Mouse (Mus musculus): ENCODE data around the gene Ptprf. TPM values are rescaled to one million over a fixed set of nuclear protein-coding genes. Genes with fewer than 3 reads are reported as not detected.

Gene Ptprf
- polyA plus RNA-seq (2016; fragmentation: Nextera tagmentation; extraction: Ambion mirVana) = 88.2 and 95.5 TPM in 2 replicates

- Histone ChIP-seq H3K36me3 (replicated peaks) (peaks cover 31% of the 10 kb centered on the region), H3K27me3 (replicated peaks; ENCODE audit: low read depth, poor library complexity, severe bottlenecking) (peaks cover 17% of the 10 kb centered on the region), H3K9me3 (no peaks in the 10 kb centered on the region), H3K4me1 (peaks cover 57% of the 10 kb centered on the region), H3K4me3 (peak within 1 kb of the TSS; percentile 96), H3K27ac (replicated peaks) (peak within 1 kb of the TSS; percentile 97)
- WGBS = 2% methylated on average over 49 of the region's 50 CpGs
- peak; percentile 91 for DNase-seq (ENCODE audit: low spot score)
Observed at GRCm38 (mm10) chr4:118291231-118291630, at the start of gene Ptprf. Gene Ptprf (minus strand): TSS chr4:118291405.

DNA sequence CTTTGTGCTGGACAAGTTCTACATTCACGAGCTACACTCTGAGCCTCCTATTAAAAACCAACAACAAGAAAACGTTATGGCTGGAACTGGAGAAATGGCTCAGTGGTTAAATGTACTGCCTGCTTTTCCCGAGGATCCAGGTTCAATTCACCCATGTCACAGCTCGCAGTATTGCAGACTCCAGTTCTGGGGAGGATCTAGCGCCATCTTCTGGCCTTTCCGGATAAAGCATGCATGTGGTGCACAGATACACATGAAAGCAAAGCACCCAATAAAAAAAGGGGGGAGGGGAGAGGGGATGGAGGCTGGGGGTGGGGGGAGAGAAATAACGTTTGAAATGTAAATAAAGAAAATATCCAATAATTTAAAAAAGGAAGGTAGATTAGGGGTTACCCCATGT is 45.5 kb upstream of the Ptprf start:
- 15% methylated on average over 7 of the region's 7 CpGs for WGBS
- DNase-seq (ENCODE audit: low spot score) = peak; percentile 82
- Histone ChIP-seq H3K9me3 (no peaks in the 10 kb centered on the region), H3K27me3 (replicated peaks; ENCODE audit: low read depth, poor library complexity, severe bottlenecking) (no peaks in the 10 kb centered on the region), H3K4me3 (no peak overlapping the region), H3K36me3 (replicated peaks) (no peaks in the 10 kb centered on the region), H3K27ac (replicated peaks) (no peak overlapping the region), H3K4me1 (no peaks in the 10 kb centered on the region)

DNA sequence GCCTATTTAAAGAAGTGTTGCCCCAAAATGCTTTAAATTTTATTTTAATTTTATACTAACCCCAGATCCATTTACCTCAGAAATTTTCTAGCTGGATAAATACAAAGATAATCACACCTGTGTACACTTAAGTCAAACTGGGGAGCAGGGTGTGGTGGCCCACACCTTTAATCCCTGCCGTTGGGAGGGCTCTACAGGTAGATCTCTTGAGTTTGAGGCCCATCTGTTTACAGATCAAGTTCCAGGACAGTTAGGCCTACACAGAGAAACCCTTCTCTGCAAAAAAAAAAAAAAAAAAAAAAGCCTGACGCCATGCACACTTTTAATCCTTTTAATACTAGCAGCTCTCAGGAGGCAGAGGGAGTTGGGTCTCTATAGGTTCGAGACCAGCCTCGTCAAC is 44.8 kb upstream of the Ptprf start:
- H3K27me3 ChIP-seq (replicated peaks; ENCODE audit: low read depth, poor library complexity, severe bottlenecking) = no peaks in the 10 kb centered on the region
- no peak for DNase-seq (ENCODE audit: low spot score)
- no peak overlapping the region for H3K4me3 ChIP-seq
- no peaks in the 10 kb centered on the region for H3K36me3 ChIP-seq (replicated peaks)
- H3K9me3 ChIP-seq = no peaks in the 10 kb centered on the region
- no peak overlapping the region for H3K27ac ChIP-seq (replicated peaks)
- 82% methylated on average over 4 of the region's 4 CpGs for WGBS
- no peaks in the 10 kb centered on the region for H3K4me1 ChIP-seq

DNA sequence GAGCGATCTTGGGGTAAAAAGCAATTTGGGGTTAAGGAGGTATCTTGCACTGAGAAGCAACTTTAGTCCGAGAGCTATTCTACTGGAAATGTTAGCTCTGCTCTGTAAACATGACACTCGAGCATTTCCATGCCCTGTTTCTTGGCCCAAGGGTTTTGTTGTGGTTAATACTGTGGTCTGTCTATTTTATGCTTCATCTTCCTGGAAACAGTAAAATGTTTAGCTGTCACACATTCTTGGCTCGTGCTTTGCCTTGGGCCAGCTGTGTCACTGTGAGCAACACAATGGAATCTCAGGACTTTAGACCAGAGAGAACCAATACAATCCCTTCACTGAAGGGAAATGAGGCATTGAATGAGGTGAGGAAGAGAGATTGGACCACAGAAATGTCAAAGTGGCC is 40.6 kb upstream of the Ptprf start:
- Histone ChIP-seq H3K27ac (replicated peaks) (no peak overlapping the region), H3K36me3 (replicated peaks) (no peaks in the 10 kb centered on the region), H3K27me3 (replicated peaks; ENCODE audit: low read depth, poor library complexity, severe bottlenecking) (no peaks in the 10 kb centered on the region), H3K9me3 (no peaks in the 10 kb centered on the region), H3K4me3 (no peak overlapping the region), H3K4me1 (no peaks in the 10 kb centered on the region)
- WGBS = 67% methylated on average over 4 of the region's 4 CpGs
- DNase-seq (ENCODE audit: low spot score) = no peak

DNA sequence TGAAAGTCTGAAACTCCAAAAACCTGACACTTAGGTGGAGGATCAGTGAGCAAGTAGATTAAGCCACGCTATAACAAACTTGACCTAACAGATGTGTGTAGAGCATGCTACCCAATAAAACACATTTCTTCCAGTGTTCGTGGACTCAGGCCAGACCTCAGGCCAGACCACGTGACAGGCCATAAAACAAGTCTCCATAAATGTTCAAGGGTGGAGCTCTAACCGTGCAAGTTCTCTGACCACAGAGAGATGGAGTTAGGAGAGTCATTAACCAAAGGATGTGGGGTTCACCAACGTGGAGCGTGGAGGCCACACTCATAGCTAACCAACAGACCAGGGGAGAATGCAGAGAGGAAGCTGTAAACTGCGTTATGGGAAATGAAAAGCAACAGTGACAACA is 35.3 kb upstream of the Ptprf start:
- Histone ChIP-seq H3K27ac (replicated peaks) (no peak overlapping the region), H3K9me3 (no peaks in the 10 kb centered on the region), H3K4me3 (no peak overlapping the region), H3K36me3 (replicated peaks) (no peaks in the 10 kb centered on the region), H3K4me1 (no peaks in the 10 kb centered on the region), H3K27me3 (replicated peaks; ENCODE audit: low read depth, poor library complexity, severe bottlenecking) (no peaks in the 10 kb centered on the region)
- 80% methylated on average over 7 of the region's 7 CpGs for WGBS
- no peak for DNase-seq (ENCODE audit: low spot score)

- no peak overlapping the region for H3K27ac ChIP-seq (replicated peaks)
- no peak overlapping the region for H3K4me3 ChIP-seq
- no peaks in the 10 kb centered on the region for H3K36me3 ChIP-seq (replicated peaks)
- DNase-seq (ENCODE audit: low spot score) = no peak
- no peaks in the 10 kb centered on the region for H3K9me3 ChIP-seq
- WGBS = 83% methylated on average over 2 of the region's 2 CpGs
- 0 out of 2 replicates have a peak, but pooled peaks cover 6% of the 10 kb centered on the region for H3K27me3 ChIP-seq (replicated peaks; ENCODE audit: low read depth, poor library complexity, severe bottlenecking)
- H3K4me1 ChIP-seq = peaks cover 12% of the 10 kb centered on the region
Observed at GRCm38 (mm10) chr4:118320636-118321035, 29.4 kb upstream of the Ptprf start.

- H3K27me3 ChIP-seq (replicated peaks; ENCODE audit: low read depth, poor library complexity, severe bottlenecking) = 0 out of 2 replicates have a peak, but pooled peaks cover 6% of the 10 kb centered on the region
- H3K4me3 ChIP-seq = peak overlapping the region; percentile 28; the same call in 1 of the 2 replicates
- no peak for DNase-seq (ENCODE audit: low spot score)
- H3K9me3 ChIP-seq = no peaks in the 10 kb centered on the region
- H3K36me3 ChIP-seq (replicated peaks) = no peaks in the 10 kb centered on the region
- WGBS = 40% methylated on average over 8 of the region's 8 CpGs
- peaks cover 20% of the 10 kb centered on the region for H3K4me1 ChIP-seq
- H3K27ac ChIP-seq (replicated peaks) = no peak overlapping the region
Observed at GRCm38 (mm10) chr4:118319706-118320344, 28.6 kb upstream of the Ptprf start.

DNA sequence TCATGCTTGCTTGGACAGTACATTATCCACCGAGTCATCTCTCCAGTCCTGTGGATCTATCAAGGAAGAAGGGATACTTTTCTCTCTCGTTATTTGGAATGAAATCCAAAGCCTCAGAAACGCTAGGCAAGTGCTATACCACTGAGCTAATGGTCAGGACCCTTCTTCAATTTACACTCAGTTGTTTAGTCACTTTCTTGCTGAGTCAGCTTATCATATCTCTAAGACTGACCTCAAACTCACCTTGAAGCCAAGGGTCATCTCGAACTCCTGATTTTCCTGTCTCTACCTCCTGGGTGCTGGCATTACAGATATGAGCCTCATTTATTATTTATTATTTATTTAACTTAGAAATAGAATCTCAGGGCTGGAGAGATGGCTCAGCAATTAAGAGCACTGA is 25.5 kb upstream of the Ptprf start:
- Histone ChIP-seq H3K27ac (replicated peaks) (no peak overlapping the region), H3K4me1 (peaks cover 21% of the 10 kb centered on the region), H3K36me3 (replicated peaks) (no peaks in the 10 kb centered on the region), H3K9me3 (0 out of 2 replicates have a peak, but pooled peaks cover 2% of the 10 kb centered on the region), H3K4me3 (no peak overlapping the region), H3K27me3 (replicated peaks; ENCODE audit: low read depth, poor library complexity, severe bottlenecking) (0 out of 2 replicates have a peak, but pooled peaks cover 6% of the 10 kb centered on the region)
- DNase-seq (ENCODE audit: low spot score) = no peak
- WGBS = 86% methylated on average over 4 of the region's 4 CpGs

DNA sequence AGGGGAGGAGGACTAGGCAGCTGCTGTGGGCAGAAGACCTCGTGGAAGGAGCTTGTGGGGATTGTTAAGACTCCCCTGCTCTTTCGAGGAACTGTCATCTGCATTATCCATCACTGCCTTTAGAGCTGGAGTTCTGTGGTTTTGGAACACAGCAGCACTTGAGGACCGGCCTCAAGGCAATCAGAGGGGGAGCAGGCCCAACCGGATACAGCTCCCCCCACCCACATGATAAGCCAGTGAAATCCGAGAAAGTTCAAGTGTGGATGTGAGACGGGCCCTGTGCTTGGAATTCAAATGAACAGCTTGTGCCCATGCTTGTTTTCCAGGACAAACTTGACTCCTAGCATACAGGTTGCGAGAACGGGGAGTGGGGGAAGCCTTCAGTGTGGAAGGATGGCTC is 24.1 kb upstream of the Ptprf start:
- H3K4me3 ChIP-seq = no peak overlapping the region
- 57% methylated on average over 8 of the region's 8 CpGs for WGBS
- peaks cover 21% of the 10 kb centered on the region for H3K4me1 ChIP-seq
- DNase-seq (ENCODE audit: low spot score) = no peak
- 0 out of 2 replicates have a peak, but pooled peaks cover 2% of the 10 kb centered on the region for H3K9me3 ChIP-seq
- H3K27me3 ChIP-seq (replicated peaks; ENCODE audit: low read depth, poor library complexity, severe bottlenecking) = 0 out of 2 replicates have a peak, but pooled peaks cover 6% of the 10 kb centered on the region
- no peaks in the 10 kb centered on the region for H3K36me3 ChIP-seq (replicated peaks)
- H3K27ac ChIP-seq (replicated peaks) = no peak overlapping the region; the same call in 1 of the 2 replicates

- Histone ChIP-seq H3K27ac (replicated peaks) (no peak overlapping the region), H3K27me3 (replicated peaks; ENCODE audit: low read depth, poor library complexity, severe bottlenecking) (no peaks in the 10 kb centered on the region), H3K36me3 (replicated peaks) (no peaks in the 10 kb centered on the region), H3K4me3 (no peak overlapping the region), H3K4me1 (peaks cover 7% of the 10 kb centered on the region), H3K9me3 (0 out of 2 replicates have a peak, but pooled peaks cover 2% of the 10 kb centered on the region)
- WGBS = 92% methylated on average over 1 of the region's 1 CpGs
- DNase-seq (ENCODE audit: low spot score) = no peak
Observed at GRCm38 (mm10) chr4:118310461-118310860, 19.3 kb upstream of the Ptprf start.

- Histone ChIP-seq H3K4me1 (no peaks in the 10 kb centered on the region), H3K4me3 (no peak overlapping the region), H3K27me3 (replicated peaks; ENCODE audit: low read depth, poor library complexity, severe bottlenecking) (no peaks in the 10 kb centered on the region), H3K9me3 (no peaks in the 10 kb centered on the region), H3K27ac (replicated peaks) (no peak overlapping the region), H3K36me3 (replicated peaks) (no peaks in the 10 kb centered on the region)
- 93% methylated on average over 13 of the region's 13 CpGs for WGBS
- no peak for DNase-seq (ENCODE audit: low spot score)
Observed at GRCm38 (mm10) chr4:118307533-118308263, 16.5 kb upstream of the Ptprf start.

DNA sequence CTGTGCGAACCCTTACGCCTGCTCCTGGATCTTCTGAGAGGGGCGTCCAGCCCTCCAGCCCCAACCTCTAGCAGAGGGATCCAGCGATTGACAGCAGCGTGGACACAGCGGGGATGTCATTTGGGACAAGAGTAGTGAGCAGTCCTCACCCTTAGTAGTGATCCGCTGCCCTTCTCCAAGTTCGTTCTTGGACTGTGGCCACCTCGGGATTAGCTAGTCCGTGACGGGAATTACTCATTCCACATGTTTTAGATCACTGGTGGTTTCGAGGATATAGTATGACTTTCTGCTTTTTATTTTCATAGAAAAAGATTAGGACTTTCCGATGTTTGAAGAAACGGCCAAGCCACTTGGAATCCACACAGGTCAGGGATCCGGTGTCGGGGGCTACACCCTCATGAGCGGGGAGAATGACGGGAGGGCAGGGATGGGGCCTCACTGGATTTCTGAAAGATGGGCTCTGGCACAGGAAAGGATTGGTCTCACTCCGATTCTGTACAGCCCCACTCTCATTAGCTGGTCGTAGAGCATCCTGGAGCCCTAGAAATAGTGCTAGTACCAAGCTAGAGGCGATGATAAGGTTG is 15.0 kb upstream of the Ptprf start:
- Histone ChIP-seq H3K27ac (replicated peaks) (no peak overlapping the region), H3K27me3 (replicated peaks; ENCODE audit: low read depth, poor library complexity, severe bottlenecking) (no peaks in the 10 kb centered on the region), H3K4me3 (no peak overlapping the region), H3K9me3 (no peaks in the 10 kb centered on the region), H3K36me3 (replicated peaks) (no peaks in the 10 kb centered on the region), H3K4me1 (no peaks in the 10 kb centered on the region)
- WGBS = 86% methylated on average over 21 of the region's 21 CpGs
- DNase-seq (ENCODE audit: low spot score) = no peak

Measured in embryonic facial prominence, embryonic 10.5 days (tissue).